Mouse (Mus musculus): ENCODE results near the gene Lim2.
A peak's percentile ranks its signal among the peaks of the same experiment; 100 is the strongest.

Gene Lim2

GRCm38 (mm10) chr7:43447801-43448200 lies 20.3 kb downstream of the Lim2 start:
- DNase-seq = peak in 1 of 2 experiments; percentile 42

- DNase-seq = no peak
Measured at GRCm38 (mm10) chr7:43448246-43448645, 20.8 kb downstream of the Lim2 start.

GRCm38 (mm10) chr7:43449811-43450210 lies 22.3 kb downstream of the Lim2 start:
- no peak for DNase-seq

GRCm38 (mm10) chr7:43451726-43452125 lies 24.3 kb downstream of the Lim2 start:
- no peak for DNase-seq

GRCm38 (mm10) chr7:43452609-43453008 lies 25.1 kb downstream of the Lim2 start:
- peak in 1 of 2 experiments; percentile 53 for DNase-seq

- no peak for DNase-seq
Measured at GRCm38 (mm10) chr7:43453599-43454355, 26.3 kb downstream of the Lim2 start.

GRCm38 (mm10) chr7:43454371-43454770 lies 26.9 kb downstream of the Lim2 start:
- DNase-seq = no peak

- DNase-seq = no peak
Measured at GRCm38 (mm10) chr7:43462851-43463250, 35.4 kb downstream of the Lim2 start, which contains the start of gene Vsig10l. Gene Vsig10l, plus strand, starts transcription at chr7:43463151.

GRCm38 (mm10) chr7:43463976-43464375 lies 36.5 kb downstream of the Lim2 start:
- DNase-seq = no peak

- DNase-seq = no peak
Measured at GRCm38 (mm10) chr7:43464864-43465343, 37.4 kb downstream of the Lim2 start.

GRCm38 (mm10) chr7:43465344-43466098 lies 38.1 kb downstream of the Lim2 start:
- DNase-seq = peak; percentile 94 to 95

GRCm38 (mm10) chr7:43466099-43466694 lies 38.7 kb downstream of the Lim2 start:
- DNase-seq = peak; percentile 90 to 92

GRCm38 (mm10) chr7:43470373-43470772 lies 42.9 kb downstream of the Lim2 start:
- DNase-seq = peak in 1 of 2 experiments; percentile 45

GRCm38 (mm10) chr7:43475706-43476105 lies 48.2 kb downstream of the Lim2 start:
- peak in 1 of 2 experiments; percentile 40 for DNase-seq

- no peak for DNase-seq
Measured at GRCm38 (mm10) chr7:43476376-43476775, 48.9 kb downstream of the Lim2 start.

- DNase-seq = no peak
Measured at GRCm38 (mm10) chr7:43481191-43481590, 53.7 kb downstream of the Lim2 start.

- peak; percentile 40 to 51 for DNase-seq
Measured at GRCm38 (mm10) chr7:43482090-43482716, 54.7 kb downstream of the Lim2 start.

- DNase-seq = no peak
Measured at GRCm38 (mm10) chr7:43483236-43483635, 55.8 kb downstream of the Lim2 start.
